Mouse (Mus musculus): ENCODE data around the gene Thoc7. TPM values are rescaled to one million over a fixed set of nuclear protein-coding genes. Genes with fewer than 3 reads are reported as not detected.

Thoc7 gene
- total and polyA plus RNA-seq, 2 experiments from 2014 or later, result 90.7 to 189 TPM

GRCm38 (mm10) chr14:13982174-13982573 is 20.5 kb upstream of the Thoc7 start:
- DNase-seq (no peak), ATAC-seq (no peak)
- Histone ChIP-seq H3K4me1 (ENCODE audit: insufficient read depth) (no peaks in the 10 kb centered on the region), H3K4me2 (ENCODE audit: low read depth) (no peak overlapping the region), H3K9ac (no peak overlapping the region), H3K27ac (ENCODE audit: low read depth, low read length) (no peak overlapping the region), H3K9me3 (ENCODE audit: low read length) (no peaks in the 10 kb centered on the region), H3K27me3 (ENCODE audit: insufficient read depth, low read length) (no peaks in the 10 kb centered on the region), H3K36me3 (ENCODE audit: insufficient read depth) (no peaks in the 10 kb centered on the region), H3K4me3 (ENCODE audit: low read depth, low read length) (no peak overlapping the region)
- 50% methylated on average over 2 of the region's 2 CpGs for WGBS
- no peak for TF ChIP-seq CTCF (IDR thresholded peaks at IDR 0.05; ENCODE audit: low read depth)

- TF ChIP-seq CTCF (IDR thresholded peaks at IDR 0.05; ENCODE audit: low read depth), result no peak
- Histone ChIP-seq H3K36me3 (ENCODE audit: insufficient read depth) (no peaks in the 10 kb centered on the region), H3K27me3 (ENCODE audit: insufficient read depth, low read length) (no peaks in the 10 kb centered on the region), H3K4me3 (ENCODE audit: low read depth, low read length) (no peak overlapping the region), H3K9me3 (ENCODE audit: low read length) (no peaks in the 10 kb centered on the region), H3K9ac (no peak overlapping the region), H3K4me2 (ENCODE audit: low read depth) (no peak overlapping the region), H3K27ac (ENCODE audit: low read depth, low read length) (no peak overlapping the region), H3K4me1 (ENCODE audit: insufficient read depth) (no peaks in the 10 kb centered on the region)
- DNase-seq (no peak), ATAC-seq (no peak)
- WGBS, result 35% methylated on average over 2 of the region's 2 CpGs
Measured at GRCm38 (mm10) chr14:13981286-13981685, 19.6 kb upstream of the Thoc7 start.

- H3K4me2 ChIP-seq (ENCODE audit: low read depth), result no peak overlapping the region
- WGBS, result 71% methylated on average over 1 of the region's 1 CpGs
- no peak overlapping the region for H3K27ac ChIP-seq (ENCODE audit: low read depth, low read length)
- TF ChIP-seq CTCF (IDR thresholded peaks at IDR 0.05; ENCODE audit: low read depth), result no peak
- H3K27me3 ChIP-seq (ENCODE audit: insufficient read depth, low read length), result no peaks in the 10 kb centered on the region
- no peak overlapping the region for H3K4me3 ChIP-seq (ENCODE audit: low read depth, low read length)
- DNase-seq (no peak), ATAC-seq (no peak)
- H3K9me3 ChIP-seq (ENCODE audit: low read length), result no peaks in the 10 kb centered on the region
- no peaks in the 10 kb centered on the region for H3K36me3 ChIP-seq (ENCODE audit: insufficient read depth)
- no peaks in the 10 kb centered on the region for H3K4me1 ChIP-seq (ENCODE audit: insufficient read depth)
- no peak overlapping the region for H3K9ac ChIP-seq
Measured at GRCm38 (mm10) chr14:13977498-13977897, 15.8 kb upstream of the Thoc7 start.

GRCm38 (mm10) chr14:13971644-13972234 is 10.1 kb upstream of the Thoc7 start:
- H3K4me3 ChIP-seq (ENCODE audit: low read depth, low read length), result no peak overlapping the region
- no peaks in the 10 kb centered on the region for H3K4me1 ChIP-seq (ENCODE audit: insufficient read depth)
- H3K27me3 ChIP-seq (ENCODE audit: insufficient read depth, low read length), result no peaks in the 10 kb centered on the region
- H3K27ac ChIP-seq (ENCODE audit: low read depth, low read length), result no peak overlapping the region
- H3K36me3 ChIP-seq (ENCODE audit: insufficient read depth), result no peaks in the 10 kb centered on the region
- H3K9ac ChIP-seq, result no peak overlapping the region
- H3K9me3 ChIP-seq (ENCODE audit: low read length), result no peaks in the 10 kb centered on the region
- TF ChIP-seq CTCF (IDR thresholded peaks at IDR 0.05; ENCODE audit: low read depth), result no peak
- DNase-seq (no peak), ATAC-seq (no peak)
- 29% methylated on average over 6 of the region's 6 CpGs for WGBS
- no peak overlapping the region for H3K4me2 ChIP-seq (ENCODE audit: low read depth)

GRCm38 (mm10) chr14:13970513-13970912 is 8.9 kb upstream of the Thoc7 start:
- Histone ChIP-seq H3K36me3 (ENCODE audit: insufficient read depth) (no peaks in the 10 kb centered on the region), H3K9me3 (ENCODE audit: low read length) (no peaks in the 10 kb centered on the region), H3K27me3 (ENCODE audit: insufficient read depth, low read length) (no peaks in the 10 kb centered on the region), H3K27ac (ENCODE audit: low read depth, low read length) (no peak overlapping the region), H3K4me1 (ENCODE audit: insufficient read depth) (no peaks in the 10 kb centered on the region), H3K4me3 (ENCODE audit: low read depth, low read length) (no peak overlapping the region), H3K9ac (no peak overlapping the region), H3K4me2 (ENCODE audit: low read depth) (no peak overlapping the region)
- DNase-seq, result no peak
- no peak for TF ChIP-seq CTCF (IDR thresholded peaks at IDR 0.05; ENCODE audit: low read depth)
- ATAC-seq, result no peak
- 59% methylated on average over 3 of the region's 3 CpGs for WGBS

- no peak for DNase-seq
- no peaks in the 10 kb centered on the region for H3K27me3 ChIP-seq (ENCODE audit: insufficient read depth, low read length)
- H3K36me3 ChIP-seq (ENCODE audit: insufficient read depth), result no peaks in the 10 kb centered on the region
- 92% methylated on average over 5 of the region's 5 CpGs for WGBS
- H3K4me1 ChIP-seq (ENCODE audit: insufficient read depth), result no peaks in the 10 kb centered on the region
- no peak overlapping the region for H3K9ac ChIP-seq
- TF ChIP-seq CTCF (IDR thresholded peaks at IDR 0.05; ENCODE audit: low read depth), result no peak
- no peak overlapping the region for H3K4me3 ChIP-seq (ENCODE audit: low read depth, low read length)
- no peak overlapping the region for H3K27ac ChIP-seq (ENCODE audit: low read depth, low read length)
- H3K4me2 ChIP-seq (ENCODE audit: low read depth), result no peak overlapping the region
- H3K9me3 ChIP-seq (ENCODE audit: low read length), result no peaks in the 10 kb centered on the region
- ATAC-seq, result no peak
Measured at GRCm38 (mm10) chr14:13968476-13968875, 6.8 kb upstream of the Thoc7 start.

- no peak overlapping the region for H3K4me3 ChIP-seq (ENCODE audit: low read depth, low read length)
- H3K4me2 ChIP-seq (ENCODE audit: low read depth), result no peak overlapping the region
- no peaks in the 10 kb centered on the region for H3K27me3 ChIP-seq (ENCODE audit: insufficient read depth, low read length)
- no peak overlapping the region for H3K27ac ChIP-seq (ENCODE audit: low read depth, low read length)
- 39% methylated on average over 1 of the region's 1 CpGs for WGBS
- DNase-seq, result no peak
- no peaks in the 10 kb centered on the region for H3K36me3 ChIP-seq (ENCODE audit: insufficient read depth)
- no peak for TF ChIP-seq CTCF (IDR thresholded peaks at IDR 0.05; ENCODE audit: low read depth)
- H3K9ac ChIP-seq, result no peak overlapping the region
- H3K4me1 ChIP-seq (ENCODE audit: insufficient read depth), result no peaks in the 10 kb centered on the region
- no peak for ATAC-seq
- no peaks in the 10 kb centered on the region for H3K9me3 ChIP-seq (ENCODE audit: low read length)
Measured at GRCm38 (mm10) chr14:13967607-13968006, 6.0 kb upstream of the Thoc7 start.
